Mouse (Mus musculus) midbrain, embryonic 13.5 days (tissue): Measurements from ENCODE around the gene Mlkl. TPM values are rescaled to one million over a fixed set of nuclear protein-coding genes. Genes with fewer than 3 reads are reported as not detected.
"Not testable (repeated sequence)": the region's sequence is repeated elsewhere in the genome, so short reads cannot be mapped to it uniquely, and the experiment has no call there.

Experiments
- ATAC-seq: fragments of 200-750 bp; cut with Nextera tagmentation; 2 replicates; pipeline ENCODE4 v1.8.0; 2017; ENCODE audit warnings: mild to moderate bottlenecking, moderate TSS enrichment, moderate library complexity
- H3K27ac ChIP-seq: fragments of 300-500 bp; sonication (generic); 2 replicates; pipeline ENCODE4 v1.5.1; 2015; ENCODE audit warnings: inconsistent platforms, mild to moderate bottlenecking, moderate library complexity
- H3K27me3 ChIP-seq: fragments of 300-500 bp; sonication (generic); 2 replicates; pipeline ENCODE4 v1.6.1; 2015; ENCODE audit warnings: mild to moderate bottlenecking, inconsistent platforms
- H3K36me3 ChIP-seq: fragments of 300-500 bp; sonication (generic); 2 replicates; pipeline ENCODE4 v1.6.1; 2015; ENCODE audit warnings: mild to moderate bottlenecking, inconsistent platforms
- H3K4me1 ChIP-seq: fragments of 300-500 bp; sonication (generic); replicated peaks from 2 replicates; pipeline ENCODE4 v1.6.1; 2015; ENCODE audit warnings: inconsistent platforms
- H3K4me2 ChIP-seq: fragments of 300-500 bp; sonication (generic); replicated peaks from 2 replicates; pipeline ENCODE4 v1.6.1; 2015; ENCODE audit warnings: moderate library complexity, mild to moderate bottlenecking, inconsistent platforms
- H3K4me3 ChIP-seq: fragments of 300-500 bp; sonication (generic); replicated peaks from 2 replicates; pipeline ENCODE4 v1.5.1; 2015; ENCODE audit warnings: mild to moderate bottlenecking, inconsistent platforms
- H3K9ac ChIP-seq: fragments of 300-500 bp; sonication (generic); replicated peaks from 2 replicates; pipeline ENCODE4 v1.6.1; 2015; ENCODE audit warnings: mild to moderate bottlenecking, inconsistent platforms
- H3K9me3 ChIP-seq: fragments of 300-500 bp; sonication (generic); 2 replicates; pipeline ENCODE4 v1.6.1; 2016; ENCODE audit warnings: mild to moderate bottlenecking, inconsistent platforms
- WGBS: fragments of 180-500 bp; shearing (Covaris S2); methylation state at CpG from one replicate; pipeline ENCODE4 v1.1.7; 2015; 5-methylcytosine and 5-hydroxymethylcytosine counted together
- polyA plus RNA-seq: library from polyadenylated mRNA; unstranded; fragments of >200 nt; fragmentation: Nextera tagmentation; extraction: Ambion mirVana; gene quantifications from 2 replicates; pipeline ENCODE4 v1.2.1, GENCODE M21; 2015

The Mlkl gene
- polyA plus RNA-seq, 1 experiment from 2014 or later, result 0.38 TPM

GRCm38 (mm10) chr8:111282093-111282492 is 55.9 kb downstream of the Mlkl start:
- WGBS, result 96% methylated on average over 3 of the region's 3 CpGs
- peaks cover 80% of the 10 kb centered on the region for H3K36me3 ChIP-seq
- H3K4me1 ChIP-seq, result no peaks in the 10 kb centered on the region
- no peak overlapping the region for H3K27ac ChIP-seq
- H3K9me3 ChIP-seq, result no peaks in the 10 kb centered on the region
- no peaks in the 10 kb centered on the region for H3K27me3 ChIP-seq
- H3K4me3 ChIP-seq, result no peak overlapping the region
- ATAC-seq, result no peak
- H3K4me2 ChIP-seq, result no peak overlapping the region
- H3K9ac ChIP-seq, result no peak overlapping the region

GRCm38 (mm10) chr8:111268277-111268676 is 69.7 kb downstream of the Mlkl start:
- H3K27ac ChIP-seq, result no peak overlapping the region
- H3K27me3 ChIP-seq, result no peaks in the 10 kb centered on the region
- H3K4me1 ChIP-seq, result no peaks in the 10 kb centered on the region
- H3K9ac ChIP-seq, result no peak overlapping the region
- H3K36me3 ChIP-seq, result peaks cover 14% of the 10 kb centered on the region
- no peak overlapping the region for H3K4me3 ChIP-seq
- WGBS, result 66% methylated on average over 2 of the region's 2 CpGs
- no peak for ATAC-seq
- no peak overlapping the region for H3K4me2 ChIP-seq
- no peaks in the 10 kb centered on the region for H3K9me3 ChIP-seq

GRCm38 (mm10) chr8:111266161-111266560 is 71.8 kb downstream of the Mlkl start:
- not testable (repeated sequence) for H3K9ac ChIP-seq, H3K27ac ChIP-seq, H3K4me1 ChIP-seq, H3K4me2 ChIP-seq, H3K27me3 ChIP-seq, ATAC-seq, H3K36me3 ChIP-seq, H3K9me3 ChIP-seq, H3K4me3 ChIP-seq
- 76% methylated on average over 7 of the region's 7 CpGs for WGBS

GRCm38 (mm10) chr8:111264693-111265220 is 73.2 kb downstream of the Mlkl start:
- Histone ChIP-seq H3K27ac (no peak overlapping the region), H3K4me3 (no peak overlapping the region), H3K36me3 (no peaks in the 10 kb centered on the region), H3K27me3 (peaks cover 4% of the 10 kb centered on the region; the same call in 1 of the 2 replicates), H3K4me2 (no peak overlapping the region), H3K4me1 (no peaks in the 10 kb centered on the region), H3K9ac (no peak overlapping the region), H3K9me3 (no peaks in the 10 kb centered on the region)
- WGBS, result 73% methylated on average over 2 of the region's 2 CpGs
- ATAC-seq, result no peak

- Histone ChIP-seq H3K9ac (no peak overlapping the region), H3K27ac (no peak overlapping the region), H3K9me3 (no peaks in the 10 kb centered on the region), H3K4me3 (no peak overlapping the region), H3K4me1 (peaks cover 9% of the 10 kb centered on the region), H3K36me3 (no peaks in the 10 kb centered on the region), H3K27me3 (peaks cover 4% of the 10 kb centered on the region; the same call in 1 of the 2 replicates), H3K4me2 (no peak overlapping the region)
- WGBS, result 88% methylated on average over 4 of the region's 4 CpGs
- ATAC-seq, result no peak
Measured at GRCm38 (mm10) chr8:111261981-111262381, 76.0 kb downstream of the Mlkl start.

Other genes starting within 250 kb of the Mlkl start
- gene Clec18a, start 245.8 kb downstream of the Mlkl start, polyA plus RNA-seq, result 0.23 and 0.30 TPM in 2 replicates
- gene Pdpr, start 243.5 kb downstream of the Mlkl start, polyA plus RNA-seq, result 10.4 and 11.0 TPM in 2 replicates
- gene Glg1, start 79.0 kb downstream of the Mlkl start, polyA plus RNA-seq, result 67.4 and 77.3 TPM in 2 replicates
- 36.3 and 37.5 TPM in 2 replicates for gene Rfwd3, start 38.0 kb downstream of the Mlkl start, polyA plus RNA-seq
- 0.08 TPM in 1 of 2 replicates, not detected in the other for gene Fa2h, start 55.6 kb upstream of the Mlkl start, polyA plus RNA-seq
- 6.7 TPM in 2 replicates for gene Wdr59, start 183.9 kb upstream of the Mlkl start, polyA plus RNA-seq
- gene Znrf1, start 197.9 kb upstream of the Mlkl start, polyA plus RNA-seq, result 62.4 and 80.7 TPM in 2 replicates